ENCODE assay signal across 13 mouse cellular contexts in genomic region chr1:135603121-135603870, GRCm38 (mm10). TPM values are rescaled to one million over a fixed set of nuclear protein-coding genes. Genes with fewer than 3 reads are reported as not detected.
A peak's percentile ranks its signal among the peaks of the same experiment; 100 is the strongest.
DNase-seq lines count a peak whose midpoint lies in the region; ATAC-seq lines count a peak whose summit lies in the region.
"Had no signal": no experiment of that assay in that cellular context is flagged by ENCODE, and none has a peak within 500 bp of the region (broad histone marks: within the 10 kb centered on the region; RNA-seq: fewer than 3 reads in every experiment).

No protein-coding gene starts in this region.

- no peak for ATAC-seq in embryonic facial prominence, embryonic 13.5 days (ENCODE audit: insufficient number of reproducible peaks, insufficient read depth, low FRiP score, low TSS enrichment, low read depth)
- peak; percentile 82 for ATAC-seq in hindbrain, embryonic 12.5 days (ENCODE audit: low FRiP score)
- ATAC-seq in midbrain, embryonic 15.5 days (replicated peaks): peak; percentile 57
- ATAC-seq: liver, postnatal 0 days had no signal

- H3K27ac ChIP-seq in embryonic facial prominence, embryonic 13.5 days: 0 out of 2 replicates have a peak overlapping the region, but pooled peaks have one; percentile 40
- peak overlapping the region; percentile 64 for H3K27ac ChIP-seq in hindbrain, embryonic 12.5 days
- peak overlapping the region; percentile 22; the same call in 1 of the 2 replicates for H3K27ac ChIP-seq in midbrain, embryonic 15.5 days
- H3K27ac ChIP-seq: left cerebral cortex, adult 2 months had no signal

- H3K9ac ChIP-seq in embryonic facial prominence, embryonic 13.5 days: no peak overlapping the region
- H3K9ac ChIP-seq in hindbrain, embryonic 12.5 days: no peak overlapping the region
- no peak overlapping the region for H3K9ac ChIP-seq in midbrain, embryonic 15.5 days
- H3K9ac ChIP-seq: liver, postnatal 0 days had no signal

- 28% methylated on average over 11 of the region's 11 CpGs for WGBS in embryonic facial prominence, embryonic 13.5 days
- 24% methylated on average over 11 of the region's 11 CpGs for WGBS in hindbrain, embryonic 12.5 days
- 32% methylated on average over 11 of the region's 11 CpGs for WGBS in midbrain, embryonic 15.5 days

- intact Hi-C loops in left cerebral cortex, postnatal 36 days (cut with DNase I): no loop called here

- peak; percentile 55 for DNase-seq in embryo, embryonic 10.5 days (ENCODE audit: low spot score)
- no peak for DNase-seq in left cerebral cortex, postnatal 36 days (ENCODE audit: low spot score in 2 of 2)
- no peak for DNase-seq in kidney, postnatal 36 days
- no peak for DNase-seq in frontal cortex, postnatal 14 days (ENCODE audit: low spot score in 2 of 2)
- DNase-seq: cerebellum, adult 2 months; kidney, postnatal 4 days; liver, postnatal 0 days; thymus, postnatal 14 days had no signal

- peaks cover 37% of the 10 kb centered on the region for H3K4me1 ChIP-seq in embryonic facial prominence, embryonic 13.5 days
- H3K4me1 ChIP-seq in hindbrain, embryonic 12.5 days: peaks cover 42% of the 10 kb centered on the region
- peaks cover 29% of the 10 kb centered on the region for H3K4me1 ChIP-seq in midbrain, embryonic 15.5 days

- H3K36me3 ChIP-seq in embryonic facial prominence, embryonic 13.5 days: no peaks in the 10 kb centered on the region
- no peaks in the 10 kb centered on the region for H3K36me3 ChIP-seq in hindbrain, embryonic 12.5 days
- H3K36me3 ChIP-seq in midbrain, embryonic 15.5 days (replicated peaks): no peaks in the 10 kb centered on the region

- no peaks in the 10 kb centered on the region for H3K27me3 ChIP-seq in embryonic facial prominence, embryonic 13.5 days
- H3K27me3 ChIP-seq in hindbrain, embryonic 12.5 days: no peaks in the 10 kb centered on the region
- H3K27me3 ChIP-seq in midbrain, embryonic 15.5 days (replicated peaks): no peaks in the 10 kb centered on the region
- H3K27me3 ChIP-seq: megakaryocyte, embryonic 14.5 days had no signal

- H3K4me3 ChIP-seq in embryonic facial prominence, embryonic 13.5 days: no peak overlapping the region
- no peak overlapping the region for H3K4me3 ChIP-seq in hindbrain, embryonic 12.5 days
- no peak overlapping the region for H3K4me3 ChIP-seq in midbrain, embryonic 15.5 days
- H3K4me3 ChIP-seq: left cerebral cortex, adult 2 months; megakaryocyte, embryonic 14.5 days had no signal

- H3K4me2 ChIP-seq in embryonic facial prominence, embryonic 13.5 days: no peak overlapping the region
- H3K4me2 ChIP-seq in hindbrain, embryonic 12.5 days (replicated peaks): peak overlapping the region; percentile 30
- H3K4me2 ChIP-seq in midbrain, embryonic 15.5 days: no peak overlapping the region

- H3K9me3 ChIP-seq in embryonic facial prominence, embryonic 13.5 days: no peaks in the 10 kb centered on the region
- no peaks in the 10 kb centered on the region for H3K9me3 ChIP-seq in hindbrain, embryonic 12.5 days (replicated peaks)
- H3K9me3 ChIP-seq in midbrain, embryonic 15.5 days: no peaks in the 10 kb centered on the region
- H3K9me3 ChIP-seq: megakaryocyte, embryonic 14.5 days had no signal

RNA-seq across cellular contexts. Expression of gene Nav1, which starts 3.8 kb away (rescaled TPM):
- 11.6 and 12.9 TPM in 2 replicates for polyA plus RNA-seq in embryonic facial prominence, embryonic 13.5 days (2015; fragmentation: Nextera tagmentation; extraction: Ambion mirVana)
- 35.9 and 41.0 TPM in 2 replicates for polyA plus RNA-seq in hindbrain, embryonic 12.5 days (2016; fragmentation: Nextera tagmentation; extraction: Ambion mirVana)
- polyA plus RNA-seq in midbrain, embryonic 15.5 days (2015; fragmentation: Nextera tagmentation; extraction: Ambion mirVana): 52.6 and 59.4 TPM in 2 replicates
- 10 to 100 TPM; 48.9 to 69.6 TPM for total RNA-seq in left cerebral cortex, postnatal 36 days (2021)
